Mouse (Mus musculus) kidney, embryonic 15.5 days (tissue): ENCODE measurements around the gene Trem3. TPM values are rescaled to one million over a fixed set of nuclear protein-coding genes. Genes with fewer than 3 reads are reported as not detected.

Experiments used
- ATAC-seq: fragments of 200-750 bp; cut with Nextera tagmentation; replicated peaks from 2 replicates; pipeline ENCODE4 v1.8.0; 2017; ENCODE audit warnings: moderate TSS enrichment; ENCODE audit not compliant: low FRiP score
- H3K27ac ChIP-seq: fragments of 300-500 bp; sonication (generic); 2 replicates; pipeline ENCODE4 v1.5.1; 2015; ENCODE audit warnings: mild to moderate bottlenecking, inconsistent platforms
- H3K27me3 ChIP-seq: fragments of 300-500 bp; sonication (generic); 2 replicates; pipeline ENCODE4 v1.6.1; 2015; ENCODE audit warnings: inconsistent platforms
- H3K36me3 ChIP-seq: fragments of 300-500 bp; sonication (generic); 2 replicates; pipeline ENCODE4 v1.6.1; 2015; ENCODE audit warnings: inconsistent platforms
- H3K4me1 ChIP-seq: fragments of 300-500 bp; sonication (generic); 2 replicates; pipeline ENCODE4 v1.6.1; 2015; ENCODE audit warnings: inconsistent platforms
- H3K4me2 ChIP-seq: fragments of 300-500 bp; sonication (generic); 2 replicates; pipeline ENCODE4 v1.6.1; 2015; ENCODE audit warnings: moderate library complexity, mild to moderate bottlenecking, inconsistent platforms
- H3K4me3 ChIP-seq: fragments of 300-500 bp; sonication (generic); replicated peaks from 2 replicates; pipeline ENCODE4 v1.5.1; 2015; ENCODE audit warnings: mild to moderate bottlenecking, inconsistent platforms
- H3K9ac ChIP-seq: fragments of 300-500 bp; sonication (generic); 2 replicates; pipeline ENCODE4 v1.6.1; 2015; ENCODE audit warnings: mild to moderate bottlenecking, inconsistent platforms
- H3K9me3 ChIP-seq: fragments of 300-500 bp; sonication (generic); replicated peaks from 2 replicates; pipeline ENCODE4 v1.6.1; 2016; ENCODE audit warnings: inconsistent platforms
- WGBS: fragments of 180-500 bp; shearing (Covaris S2); methylation state at CpG from one replicate; pipeline ENCODE4 v1.1.7; 2015; ENCODE audit warnings: mixed read lengths; 5-methylcytosine and 5-hydroxymethylcytosine counted together
- polyA plus RNA-seq: library from polyadenylated mRNA; unstranded; fragments of >200 nt; fragmentation: Nextera tagmentation; extraction: Ambion mirVana; gene quantifications from 2 replicates; pipeline ENCODE4 v1.2.1, GENCODE M21; 2015

Trem3 gene
- polyA plus RNA-seq, 1 experiment from 2014 or later: not detected

- no peak for ATAC-seq
- Histone ChIP-seq H3K9ac (no peak overlapping the region), H3K4me1 (no peaks in the 10 kb centered on the region), H3K36me3 (no peaks in the 10 kb centered on the region), H3K27me3 (no peaks in the 10 kb centered on the region), H3K9me3 (no peaks in the 10 kb centered on the region), H3K4me2 (no peak overlapping the region), H3K27ac (no peak overlapping the region), H3K4me3 (no peak overlapping the region)
- 81% methylated on average over 4 of the region's 4 CpGs for WGBS
Measured at GRCm38 (mm10) chr17:48274098-48274497, 26.5 kb downstream of the Trem3 start.

- no peaks in the 10 kb centered on the region for H3K36me3 ChIP-seq
- 34% methylated on average over 6 of the region's 6 CpGs for WGBS
- no peaks in the 10 kb centered on the region for H3K9me3 ChIP-seq
- no peaks in the 10 kb centered on the region for H3K27me3 ChIP-seq
- no peaks in the 10 kb centered on the region for H3K4me1 ChIP-seq
- no peak overlapping the region for H3K4me3 ChIP-seq
- no peak overlapping the region for H3K27ac ChIP-seq
- no peak overlapping the region for H3K4me2 ChIP-seq
- no peak for ATAC-seq
- no peak overlapping the region for H3K9ac ChIP-seq
Measured at GRCm38 (mm10) chr17:48274885-48275284, 27.3 kb downstream of the Trem3 start.

GRCm38 (mm10) chr17:48275736-48276135 is 28.2 kb downstream of the Trem3 start:
- H3K27me3 ChIP-seq: no peaks in the 10 kb centered on the region
- no peak overlapping the region for H3K9ac ChIP-seq
- H3K4me2 ChIP-seq: no peak overlapping the region
- no peaks in the 10 kb centered on the region for H3K36me3 ChIP-seq
- 65% methylated on average over 7 of the region's 7 CpGs for WGBS
- H3K27ac ChIP-seq: no peak overlapping the region
- H3K4me1 ChIP-seq: 0 out of 2 replicates have a peak, but pooled peaks cover under 1% of the 10 kb centered on the region
- H3K9me3 ChIP-seq: no peaks in the 10 kb centered on the region
- no peak overlapping the region for H3K4me3 ChIP-seq
- no peak for ATAC-seq

- Histone ChIP-seq H3K4me2 (no peak overlapping the region), H3K4me1 (peaks cover 15% of the 10 kb centered on the region), H3K4me3 (no peak overlapping the region), H3K9ac (no peak overlapping the region), H3K36me3 (no peaks in the 10 kb centered on the region), H3K27ac (no peak overlapping the region), H3K9me3 (no peaks in the 10 kb centered on the region), H3K27me3 (no peaks in the 10 kb centered on the region)
- ATAC-seq: no peak
Measured at GRCm38 (mm10) chr17:48278381-48278780, 30.8 kb downstream of the Trem3 start.

GRCm38 (mm10) chr17:48279002-48279401 is 31.4 kb downstream of the Trem3 start:
- Histone ChIP-seq H3K36me3 (no peaks in the 10 kb centered on the region), H3K9me3 (no peaks in the 10 kb centered on the region), H3K27me3 (no peaks in the 10 kb centered on the region), H3K4me1 (peaks cover 15% of the 10 kb centered on the region), H3K4me2 (no peak overlapping the region), H3K4me3 (no peak overlapping the region), H3K9ac (no peak overlapping the region), H3K27ac (no peak overlapping the region)
- 78% methylated on average over 4 of the region's 4 CpGs for WGBS
- no peak for ATAC-seq

GRCm38 (mm10) chr17:48280943-48281738 is 33.6 kb downstream of the Trem3 start:
- 37% methylated on average over 18 of the region's 18 CpGs for WGBS
- H3K9ac ChIP-seq: no peak overlapping the region

GRCm38 (mm10) chr17:48281739-48282085 is 34.1 kb downstream of the Trem3 start:
- ATAC-seq: no peak
- WGBS: 5% methylated on average over 3 of the region's 3 CpGs

More at GRCm38 (mm10) chr17:48280943-48281738, 33.6 kb downstream of the Trem3 start:
- Histone ChIP-seq H3K9me3 (no peaks in the 10 kb centered on the region), H3K4me2 (peak overlapping the region; percentile 55), H3K27ac (peak overlapping the region; percentile 70), H3K36me3 (no peaks in the 10 kb centered on the region), H3K4me3 (peak overlapping the region; percentile 32), H3K4me1 (peaks cover 15% of the 10 kb centered on the region), H3K27me3 (no peaks in the 10 kb centered on the region)
- ATAC-seq: peak; percentile 70; the same call in 1 of the 2 replicates

GRCm38 (mm10) chr17:48286765-48287164 is 39.2 kb downstream of the Trem3 start:
- no peak overlapping the region for H3K9ac ChIP-seq
- no peak overlapping the region for H3K4me2 ChIP-seq
- H3K27me3 ChIP-seq: no peaks in the 10 kb centered on the region
- no peaks in the 10 kb centered on the region for H3K36me3 ChIP-seq
- no peak for ATAC-seq
- H3K4me3 ChIP-seq: no peak overlapping the region
- H3K27ac ChIP-seq: no peak overlapping the region
- H3K9me3 ChIP-seq: no peaks in the 10 kb centered on the region
- 24% methylated on average over 1 of the region's 1 CpGs for WGBS
- peaks cover 5% of the 10 kb centered on the region; the same call in 1 of the 2 replicates for H3K4me1 ChIP-seq

More at GRCm38 (mm10) chr17:48281739-48282085, 34.1 kb downstream of the Trem3 start:
- Histone ChIP-seq H3K9ac (no peak overlapping the region), H3K4me2 (peak overlapping the region; percentile 55), H3K9me3 (no peaks in the 10 kb centered on the region), H3K27ac (peak overlapping the region; percentile 70), H3K36me3 (no peaks in the 10 kb centered on the region), H3K4me3 (peak overlapping the region; percentile 32), H3K27me3 (no peaks in the 10 kb centered on the region), H3K4me1 (peaks cover 15% of the 10 kb centered on the region)

- no peak overlapping the region for H3K4me3 ChIP-seq
- H3K4me2 ChIP-seq: no peak overlapping the region
- H3K9me3 ChIP-seq: no peaks in the 10 kb centered on the region
- H3K4me1 ChIP-seq: 0 out of 2 replicates have a peak, but pooled peaks cover 3% of the 10 kb centered on the region
- WGBS: 71% methylated on average over 2 of the region's 2 CpGs
- no peak for ATAC-seq
- H3K27ac ChIP-seq: no peak overlapping the region
- no peaks in the 10 kb centered on the region for H3K27me3 ChIP-seq
- no peaks in the 10 kb centered on the region for H3K36me3 ChIP-seq
- H3K9ac ChIP-seq: no peak overlapping the region
Measured at GRCm38 (mm10) chr17:48287276-48287675, 39.7 kb downstream of the Trem3 start.

GRCm38 (mm10) chr17:48293500-48294194 is 46.1 kb downstream of the Trem3 start:
- WGBS: 82% methylated on average over 5 of the region's 5 CpGs
- Histone ChIP-seq H3K4me1 (no peaks in the 10 kb centered on the region), H3K36me3 (no peaks in the 10 kb centered on the region), H3K4me2 (no peak overlapping the region), H3K9me3 (no peaks in the 10 kb centered on the region), H3K9ac (no peak overlapping the region), H3K4me3 (no peak overlapping the region), H3K27ac (no peak overlapping the region), H3K27me3 (no peaks in the 10 kb centered on the region)
- ATAC-seq: no peak

GRCm38 (mm10) chr17:48299203-48299602 is 51.6 kb downstream of the Trem3 start, which contains the start of gene Treml2:
TSS of gene Treml2 (plus strand) at chr17:48299498.
- whole genome bisulfite sequencing: 17% methylated on average over 3 of the region's 4 CpGs
- ATAC-seq: no peak; the same call in 1 of the 2 replicates
- H3K27ac ChIP-seq: no peak within 1 kb of the TSS
- no peaks in the 10 kb centered on the region for H3K36me3 ChIP-seq
- no peak within 1 kb of the TSS for H3K9ac ChIP-seq
- no peaks in the 10 kb centered on the region for H3K27me3 ChIP-seq
- H3K4me2 ChIP-seq: no peak within 1 kb of the TSS
- H3K4me1 ChIP-seq: no peaks in the 10 kb centered on the region
- H3K9me3 ChIP-seq: no peaks in the 10 kb centered on the region
- no peak within 1 kb of the TSS for H3K4me3 ChIP-seq

- 70% methylated on average over 4 of the region's 7 CpGs for WGBS
- Histone ChIP-seq H3K9me3 (no peaks in the 10 kb centered on the region), H3K27me3 (no peaks in the 10 kb centered on the region), H3K4me1 (no peaks in the 10 kb centered on the region), H3K27ac (no peak overlapping the region), H3K36me3 (no peaks in the 10 kb centered on the region), H3K9ac (no peak overlapping the region), H3K4me3 (no peak overlapping the region), H3K4me2 (no peak overlapping the region)
- no peak for ATAC-seq
Measured at GRCm38 (mm10) chr17:48299756-48300155, 52.2 kb downstream of the Trem3 start.
